Mouse (Mus musculus) limb, embryonic 12.5 days (tissue): ENCODE measurements at regions not wholly inside any gene's neighbourhood (a gene's known extent, or its start where the extent isn't known, plus 50 kb on each side); places are given as distances from the start of the nearest gene placed in this dataset.

Experiments
- ATAC-seq: fragments of 200-750 bp; cut with Nextera tagmentation; 2 replicates; pipeline ENCODE4 v1.8.0; 2017; ENCODE audit warnings: low read depth, moderate TSS enrichment; ENCODE audit not compliant: insufficient number of reproducible peaks, insufficient read depth, low FRiP score, low TSS enrichment
- H3K27ac ChIP-seq: fragments of 300-500 bp; sonication (generic); 2 replicates; pipeline ENCODE4 v1.5.1; 2016; ENCODE audit warnings: mild to moderate bottlenecking, moderate library complexity
- H3K27me3 ChIP-seq: fragments of 300-500 bp; sonication (generic); 2 replicates; pipeline ENCODE4 v1.6.1; 2016; ENCODE audit warnings: mild to moderate bottlenecking, moderate library complexity
- H3K36me3 ChIP-seq: fragments of 300-500 bp; sonication (generic); 2 replicates; pipeline ENCODE4 v1.6.1; 2016; ENCODE audit warnings: mild to moderate bottlenecking, moderate library complexity
- H3K4me1 ChIP-seq: fragments of 300-500 bp; sonication (generic); replicated peaks from 2 replicates; pipeline ENCODE4 v1.6.1; 2016
- H3K4me2 ChIP-seq: fragments of 300-500 bp; sonication (generic); 2 replicates; pipeline ENCODE4 v1.6.1; 2016; ENCODE audit warnings: mild to moderate bottlenecking, moderate library complexity
- H3K4me3 ChIP-seq: fragments of 300-500 bp; sonication (generic); replicated peaks from 2 replicates; pipeline ENCODE4 v1.5.1; 2016; ENCODE audit warnings: mild to moderate bottlenecking
- H3K9ac ChIP-seq: fragments of 300-500 bp; sonication (generic); replicated peaks from 2 replicates; pipeline ENCODE4 v1.6.1; 2016; ENCODE audit warnings: mild to moderate bottlenecking, moderate library complexity
- H3K9me3 ChIP-seq: fragments of 300-500 bp; sonication (generic); 2 replicates; pipeline ENCODE4 v1.6.1; 2016; ENCODE audit warnings: mild to moderate bottlenecking, moderate library complexity
- WGBS: fragments of 180-500 bp; shearing (Covaris S2); methylation state at CpG from one replicate; pipeline ENCODE4 v1.1.7; 2016; 5-methylcytosine and 5-hydroxymethylcytosine counted together

- H3K4me3 ChIP-seq: no peak overlapping the region
- peaks cover 9% of the 10 kb centered on the region; the same call in 1 of the 2 replicates for H3K4me1 ChIP-seq
- no peak overlapping the region for H3K9ac ChIP-seq
- no peaks in the 10 kb centered on the region for H3K27me3 ChIP-seq
- H3K9me3 ChIP-seq: 0 out of 2 replicates have a peak, but pooled peaks cover 2% of the 10 kb centered on the region
- 35% methylated on average over 7 of the region's 7 CpGs for WGBS
- H3K36me3 ChIP-seq: no peaks in the 10 kb centered on the region
- no peak overlapping the region for H3K4me2 ChIP-seq
- no peak for ATAC-seq
- H3K27ac ChIP-seq: no peak overlapping the region
Observed at GRCm38 (mm10) chr11:63350123-63350696, 221.4 kb downstream of the Pmp22 start.

- H3K4me2 ChIP-seq: no peak overlapping the region
Observed at GRCm38 (mm10) chr11:63351999-63352398, 223.2 kb downstream of the Pmp22 start.

GRCm38 (mm10) chr11:63352990-63353389 lies 224.2 kb downstream of the Pmp22 start:
- Histone ChIP-seq H3K27me3 (no peaks in the 10 kb centered on the region; the same call in 1 of the 2 replicates), H3K9me3 (0 out of 2 replicates have a peak, but pooled peaks cover 2% of the 10 kb centered on the region), H3K36me3 (no peaks in the 10 kb centered on the region), H3K4me1 (peaks cover 13% of the 10 kb centered on the region; the same call in 1 of the 2 replicates), H3K27ac (no peak overlapping the region), H3K9ac (no peak overlapping the region), H3K4me3 (no peak overlapping the region), H3K4me2 (no peak overlapping the region)
- ATAC-seq: no peak
- WGBS: 82% methylated on average over 3 of the region's 3 CpGs

More at GRCm38 (mm10) chr11:63351999-63352398, 223.2 kb downstream of the Pmp22 start:
- Histone ChIP-seq H3K27me3 (no peaks in the 10 kb centered on the region; the same call in 1 of the 2 replicates), H3K4me1 (peaks cover 9% of the 10 kb centered on the region; the same call in 1 of the 2 replicates), H3K27ac (no peak overlapping the region), H3K9me3 (0 out of 2 replicates have a peak, but pooled peaks cover 2% of the 10 kb centered on the region), H3K9ac (no peak overlapping the region), H3K4me3 (no peak overlapping the region), H3K36me3 (no peaks in the 10 kb centered on the region)
- ATAC-seq: no peak
- WGBS: 95% methylated on average over 8 of the region's 8 CpGs

GRCm38 (mm10) chr11:63353671-63354070 lies 224.9 kb downstream of the Pmp22 start:
- H3K9ac ChIP-seq: no peak overlapping the region
- peaks cover 15% of the 10 kb centered on the region; the same call in 1 of the 2 replicates for H3K4me1 ChIP-seq
- no peaks in the 10 kb centered on the region for H3K36me3 ChIP-seq
- no peak overlapping the region for H3K4me2 ChIP-seq
- no peak overlapping the region for H3K4me3 ChIP-seq
- H3K27me3 ChIP-seq: no peaks in the 10 kb centered on the region; the same call in 1 of the 2 replicates
- WGBS: 90% methylated on average over 8 of the region's 8 CpGs
- no peak for ATAC-seq
- 0 out of 2 replicates have a peak, but pooled peaks cover 2% of the 10 kb centered on the region for H3K9me3 ChIP-seq
- H3K27ac ChIP-seq: no peak overlapping the region

GRCm38 (mm10) chr11:63357772-63358344 lies 229.1 kb downstream of the Pmp22 start:
- Histone ChIP-seq H3K27me3 (no peaks in the 10 kb centered on the region; the same call in 1 of the 2 replicates), H3K9ac (no peak overlapping the region), H3K9me3 (no peaks in the 10 kb centered on the region), H3K4me2 (no peak overlapping the region), H3K4me3 (no peak overlapping the region), H3K27ac (no peak overlapping the region), H3K36me3 (no peaks in the 10 kb centered on the region), H3K4me1 (peaks cover 6% of the 10 kb centered on the region; the same call in 1 of the 2 replicates)
- WGBS: 63% methylated on average over 10 of the region's 10 CpGs
- ATAC-seq: no peak

- Histone ChIP-seq H3K9me3 (0 out of 2 replicates have a peak, but pooled peaks cover 7% of the 10 kb centered on the region), H3K4me1 (no peaks in the 10 kb centered on the region), H3K4me3 (no peak overlapping the region), H3K27ac (no peak overlapping the region), H3K27me3 (no peaks in the 10 kb centered on the region; the same call in 1 of the 2 replicates), H3K4me2 (no peak overlapping the region), H3K36me3 (no peaks in the 10 kb centered on the region), H3K9ac (no peak overlapping the region)
- no peak for ATAC-seq
- WGBS: 93% methylated on average over 6 of the region's 6 CpGs
Observed at GRCm38 (mm10) chr11:63367756-63368265, 239.0 kb downstream of the Pmp22 start.

GRCm38 (mm10) chr11:63369475-63369874 lies 240.7 kb downstream of the Pmp22 start:
- H3K9ac ChIP-seq: no peak overlapping the region
- no peak overlapping the region for H3K4me3 ChIP-seq
- H3K4me1 ChIP-seq: no peaks in the 10 kb centered on the region
- no peak for ATAC-seq
- no peak overlapping the region for H3K27ac ChIP-seq
- peaks cover 16% of the 10 kb centered on the region; the same call in 1 of the 2 replicates for H3K9me3 ChIP-seq
- no peaks in the 10 kb centered on the region for H3K36me3 ChIP-seq
- WGBS: 94% methylated on average over 2 of the region's 2 CpGs
- no peaks in the 10 kb centered on the region for H3K27me3 ChIP-seq
- no peak overlapping the region for H3K4me2 ChIP-seq

GRCm38 (mm10) chr11:63376311-63376710 lies 247.5 kb downstream of the Pmp22 start:
- no peak overlapping the region for H3K4me2 ChIP-seq
- no peak for ATAC-seq
- H3K27me3 ChIP-seq: peaks cover 5% of the 10 kb centered on the region
- H3K4me3 ChIP-seq: no peak overlapping the region
- peaks cover 9% of the 10 kb centered on the region; the same call in 1 of the 2 replicates for H3K9me3 ChIP-seq
- no peak overlapping the region for H3K9ac ChIP-seq
- no peaks in the 10 kb centered on the region for H3K36me3 ChIP-seq
- peaks cover 10% of the 10 kb centered on the region for H3K4me1 ChIP-seq
- no peak overlapping the region for H3K27ac ChIP-seq
- WGBS: 88% methylated on average over 3 of the region's 3 CpGs

- H3K9me3 ChIP-seq: peaks cover 9% of the 10 kb centered on the region; the same call in 1 of the 2 replicates
- ATAC-seq: no peak
- no peak overlapping the region for H3K27ac ChIP-seq
- H3K4me1 ChIP-seq: peaks cover 10% of the 10 kb centered on the region
- H3K27me3 ChIP-seq: peaks cover 5% of the 10 kb centered on the region
- no peak overlapping the region for H3K9ac ChIP-seq
- no peaks in the 10 kb centered on the region for H3K36me3 ChIP-seq
- H3K4me2 ChIP-seq: no peak overlapping the region
- 58% methylated on average over 10 of the region's 10 CpGs for WGBS
- H3K4me3 ChIP-seq: no peak overlapping the region
Observed at GRCm38 (mm10) chr11:63376991-63377390, 248.2 kb downstream of the Pmp22 start.

- Histone ChIP-seq H3K9me3 (no peaks in the 10 kb centered on the region), H3K27me3 (no peaks in the 10 kb centered on the region), H3K9ac (no peak overlapping the region), H3K36me3 (no peaks in the 10 kb centered on the region), H3K4me2 (no peak overlapping the region), H3K27ac (no peak overlapping the region), H3K4me3 (no peak overlapping the region), H3K4me1 (no peaks in the 10 kb centered on the region)
- ATAC-seq: no peak
- 72% methylated on average over 4 of the region's 4 CpGs for WGBS
Observed at GRCm38 (mm10) chr11:63388247-63388646, 259.5 kb downstream of the Pmp22 start.

- no peak overlapping the region for H3K4me3 ChIP-seq
- H3K4me2 ChIP-seq: no peak overlapping the region
- no peak for ATAC-seq
- no peaks in the 10 kb centered on the region for H3K9me3 ChIP-seq
- 47% methylated on average over 3 of the region's 3 CpGs for WGBS
- H3K4me1 ChIP-seq: no peaks in the 10 kb centered on the region
- no peaks in the 10 kb centered on the region for H3K36me3 ChIP-seq
- no peak overlapping the region for H3K27ac ChIP-seq
- H3K9ac ChIP-seq: no peak overlapping the region
- H3K27me3 ChIP-seq: no peaks in the 10 kb centered on the region; the same call in 1 of the 2 replicates
Observed at GRCm38 (mm10) chr11:63391478-63391877, 262.7 kb downstream of the Pmp22 start.
